Mouse (Mus musculus) G1E-ER4 (cell line): ENCODE measurements around the gene Fgfr2. TPM values are rescaled to one million over a fixed set of nuclear protein-coding genes. Genes with fewer than 3 reads are reported as not detected.

Experiments used
- GATA1 ChIP-seq: IDR thresholded peaks from one replicate; pipeline ENCODE4 v1.8.0; 2012; ENCODE audit warnings: low read length, inconsistent platforms
- polyA plus RNA-seq: library from polyadenylated mRNA; stranded (reverse); fragments of >175 nt; gene quantifications from 2 replicates; pipeline ENCODE4 v1.2.3, GENCODE M21; 2012

Fgfr2 gene
- polyA plus RNA-seq, 1 experiment: not detected

DNA sequence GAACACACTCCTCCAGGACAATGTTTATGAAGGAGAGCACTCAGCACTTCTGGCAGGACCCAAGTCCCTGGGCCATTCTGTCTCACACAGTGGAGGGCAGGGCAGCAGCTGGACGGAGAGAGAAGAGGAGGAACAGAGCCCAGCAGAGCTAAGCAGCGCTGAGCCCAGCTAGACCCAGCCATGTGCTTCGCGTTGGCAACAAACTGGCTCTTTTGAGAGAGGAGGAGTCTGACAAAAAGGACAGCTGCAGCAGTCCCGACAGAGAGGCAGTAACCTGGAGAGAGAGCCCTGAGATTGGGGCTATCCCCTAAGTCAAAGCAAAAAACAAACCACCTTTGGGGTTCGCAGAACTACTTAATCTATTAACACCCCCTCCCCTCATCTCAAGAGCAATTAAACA lies 312.8 kb downstream of the Fgfr2 start:
- TF ChIP-seq GATA1: no peak

- no peak for TF ChIP-seq GATA1
Observed at GRCm38 (mm10) chr7:132809721-132810120, 313.4 kb downstream of the Fgfr2 start.

DNA sequence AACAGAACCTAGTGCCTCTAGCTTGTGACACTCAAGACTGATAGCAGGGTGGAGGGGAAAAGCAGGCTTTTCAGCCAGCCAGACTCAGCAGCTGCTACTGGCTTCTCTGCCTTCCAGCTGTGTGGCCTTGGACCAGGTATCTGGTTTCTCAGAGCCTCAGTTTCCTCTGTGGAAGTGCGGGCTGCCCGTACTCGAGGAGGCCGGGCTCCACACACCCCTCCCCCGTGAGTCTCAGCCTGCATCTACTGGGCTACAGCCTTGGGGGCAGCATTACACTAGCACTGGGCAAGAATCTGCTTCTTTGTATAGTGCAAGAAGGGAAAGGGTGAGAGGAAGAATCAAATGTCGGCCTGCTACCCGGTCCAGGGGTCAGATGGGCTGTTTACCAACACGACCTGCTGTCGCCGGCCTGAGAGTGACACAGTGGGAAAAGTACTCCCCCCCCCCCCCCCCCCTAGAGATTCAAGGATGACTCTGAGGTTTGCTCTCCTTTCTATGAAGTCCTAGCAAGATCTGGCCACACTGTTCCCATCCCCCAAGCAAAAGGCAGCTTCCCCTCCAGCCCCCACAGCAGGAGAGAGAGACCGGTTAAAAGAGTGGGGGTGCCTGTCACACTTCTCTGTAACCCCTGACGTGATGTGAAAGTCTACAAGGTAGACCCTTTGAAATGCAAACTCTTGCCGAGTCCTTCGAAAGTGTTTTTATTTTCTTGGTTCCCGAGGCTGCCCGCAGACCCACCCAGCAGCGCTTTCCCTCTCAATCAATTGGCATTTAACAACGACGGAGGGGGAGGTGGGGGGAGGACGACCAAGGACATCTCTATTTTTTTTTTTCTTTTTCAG lies 314.1 kb downstream of the Fgfr2 start:
- TF ChIP-seq GATA1: no peak

- no peak for TF ChIP-seq GATA1
Observed at GRCm38 (mm10) chr7:132808051-132808796, 314.9 kb downstream of the Fgfr2 start.

DNA sequence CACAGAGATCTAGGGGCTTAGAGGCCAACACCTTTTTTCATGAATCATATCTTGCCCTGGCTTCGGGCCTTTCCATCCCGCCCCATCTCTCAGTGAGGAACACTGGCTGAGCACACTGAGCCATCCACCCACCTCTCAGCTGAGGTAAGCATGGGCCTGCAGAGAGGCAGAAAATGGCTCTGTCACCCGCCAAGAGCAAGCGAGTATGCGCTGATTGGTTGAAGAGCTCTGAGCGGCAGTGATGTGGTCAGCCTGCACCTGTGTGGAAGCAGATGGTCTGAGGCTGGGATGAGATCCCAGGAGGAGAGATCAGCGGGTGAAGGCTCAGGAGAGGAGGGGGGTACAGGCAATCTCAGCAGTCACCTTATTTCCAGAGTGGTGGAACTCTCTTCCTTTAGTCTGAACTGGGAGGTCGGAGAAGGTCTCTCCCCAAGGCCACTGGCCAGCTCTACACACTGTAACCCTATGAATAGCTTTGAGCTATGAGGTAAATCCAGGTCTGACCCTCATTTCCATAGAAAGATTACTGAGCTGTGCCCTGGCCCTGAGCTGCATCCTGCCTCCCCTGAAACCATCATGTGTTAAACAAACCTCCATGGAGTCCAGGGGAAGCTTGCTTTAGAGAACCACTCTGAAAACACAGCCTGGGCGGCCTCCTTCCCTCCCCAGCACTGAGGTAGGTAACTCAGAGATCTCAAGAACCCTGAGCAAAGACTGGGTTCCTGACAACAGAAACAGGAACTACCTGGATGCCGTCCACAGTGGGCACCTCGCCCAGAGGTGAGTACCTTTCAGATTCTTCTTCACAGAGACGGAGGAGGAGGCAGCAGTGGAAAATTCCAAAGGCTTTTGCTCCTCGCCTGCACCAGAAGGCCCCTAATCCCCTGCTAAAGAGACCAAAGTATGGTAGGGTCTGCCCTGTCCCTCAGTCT lies 316.0 kb downstream of the Fgfr2 start:
- no peak for TF ChIP-seq GATA1

GRCm38 (mm10) chr7:132806286-132806685 lies 316.9 kb downstream of the Fgfr2 start:
- TF ChIP-seq GATA1: no peak

DNA sequence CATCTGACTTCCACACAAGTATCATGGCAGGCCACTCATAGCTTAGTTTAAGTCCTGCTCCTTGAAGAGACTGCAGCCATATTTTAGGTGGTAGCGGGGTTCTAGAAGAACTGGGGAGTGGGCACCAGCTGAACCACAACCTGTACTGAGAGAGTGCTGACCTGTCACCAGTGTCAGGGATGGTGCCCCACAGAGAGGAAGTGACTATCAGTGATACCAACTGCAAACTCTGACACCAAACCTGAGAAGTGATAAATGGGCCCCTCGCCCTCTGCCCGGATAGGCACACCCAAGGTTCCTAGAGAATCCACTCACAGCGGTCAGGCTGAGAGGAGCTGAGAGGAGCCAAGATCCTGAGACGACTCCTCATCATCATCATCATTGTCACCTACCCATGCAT lies 318.2 kb downstream of the Fgfr2 start:
- TF ChIP-seq GATA1: no peak

DNA sequence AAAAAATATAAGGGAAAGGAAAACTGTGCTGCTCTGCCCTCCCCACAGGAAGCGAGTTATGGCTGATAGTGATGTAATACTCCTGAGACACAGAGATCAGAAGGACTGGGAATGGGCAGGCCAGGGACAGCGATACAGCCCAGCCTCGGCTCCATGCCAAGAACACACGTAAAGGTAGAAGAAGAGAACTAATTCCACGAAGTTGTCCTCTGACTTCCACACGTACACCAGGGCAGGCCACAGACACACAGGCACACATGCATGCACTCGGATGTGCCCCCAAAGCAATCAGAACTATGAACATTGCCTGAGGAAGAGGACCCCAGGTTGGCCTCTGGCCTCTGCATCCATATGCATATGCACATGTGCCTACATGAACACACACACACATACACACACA lies 318.7 kb downstream of the Fgfr2 start:
- TF ChIP-seq GATA1: no peak

DNA sequence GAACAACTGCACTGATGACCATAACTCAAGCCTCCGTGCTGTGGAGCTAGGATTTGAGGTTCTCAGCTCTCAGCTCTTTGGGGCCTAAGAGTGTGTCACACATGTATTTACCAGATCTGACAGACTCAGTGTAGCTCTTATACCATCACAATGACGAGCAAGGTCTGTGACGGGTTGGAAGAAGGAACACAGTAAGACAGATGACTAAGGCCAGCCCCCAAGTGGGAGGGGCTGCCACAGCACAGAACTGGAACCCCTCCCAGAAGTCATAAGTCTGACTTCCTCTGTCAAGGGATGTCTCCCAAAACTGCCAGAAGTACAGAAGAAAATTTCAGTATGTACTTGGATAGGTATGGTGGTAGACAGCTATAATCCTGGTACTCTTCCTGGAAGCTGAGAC lies 319.2 kb downstream of the Fgfr2 start:
- no peak for TF ChIP-seq GATA1

GRCm38 (mm10) chr7:132803336-132803735 lies 319.8 kb downstream of the Fgfr2 start:
- no peak for TF ChIP-seq GATA1

DNA sequence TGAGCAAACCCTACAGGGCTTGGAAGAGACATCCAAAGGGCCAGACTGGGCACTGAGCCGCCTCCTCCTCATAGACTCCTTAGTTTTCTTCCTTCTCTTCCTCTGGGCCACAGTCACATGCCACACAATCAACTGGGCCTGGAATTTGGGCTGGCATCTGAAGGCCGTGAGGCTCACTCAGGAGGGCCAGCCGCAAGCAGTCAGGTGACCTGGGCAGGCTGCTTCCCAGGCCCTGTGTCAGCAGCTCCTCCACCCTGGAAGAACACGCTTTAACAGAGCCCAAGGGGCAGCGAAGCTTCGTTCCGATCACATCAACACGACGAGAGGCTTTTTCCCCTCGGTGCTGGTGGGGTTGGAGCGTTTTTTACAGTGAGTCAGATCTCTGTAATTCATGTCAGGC lies 320.5 kb downstream of the Fgfr2 start:
- TF ChIP-seq GATA1: no peak

DNA sequence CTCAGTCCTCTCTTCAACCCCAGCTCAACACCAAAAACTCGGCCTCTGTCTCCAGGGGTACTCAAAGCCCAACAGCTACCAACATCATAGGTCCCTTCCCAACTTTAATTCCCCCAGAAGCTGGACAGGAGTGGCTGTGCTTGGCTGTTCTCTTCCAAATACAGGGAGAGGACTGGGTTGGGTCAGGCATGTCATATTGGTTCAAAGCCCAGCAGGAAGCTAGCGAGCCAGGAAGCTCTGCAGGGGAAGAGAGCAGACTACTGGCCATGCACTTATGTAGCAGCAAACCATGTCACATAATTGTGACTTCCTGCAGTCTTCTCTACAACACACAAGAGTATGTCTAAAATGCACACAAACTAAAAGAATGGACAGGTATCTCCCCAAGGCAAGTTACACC lies 321.1 kb downstream of the Fgfr2 start:
- no peak for TF ChIP-seq GATA1

GRCm38 (mm10) chr7:132801509-132801908 lies 321.6 kb downstream of the Fgfr2 start:
- TF ChIP-seq GATA1: no peak

DNA sequence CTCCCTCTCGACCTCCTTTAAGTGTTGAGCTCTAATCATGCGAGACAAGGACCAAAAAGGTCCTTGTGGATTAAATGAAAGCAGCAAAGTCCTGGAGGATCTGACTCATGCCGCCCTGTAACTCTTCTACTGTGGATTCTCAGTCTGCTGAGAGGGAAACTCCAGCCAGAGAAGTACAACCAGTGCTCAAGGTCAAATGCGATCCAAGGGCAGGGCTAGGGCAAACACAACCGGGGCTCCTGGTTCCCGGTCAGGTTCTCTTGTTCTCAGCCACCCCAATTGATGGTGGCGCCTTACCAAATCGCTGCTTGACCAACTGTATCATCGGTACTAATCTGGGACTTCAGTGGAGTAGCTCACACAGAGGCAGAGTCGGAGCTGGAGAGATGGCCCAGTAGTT lies 322.3 kb downstream of the Fgfr2 start:
- TF ChIP-seq GATA1: no peak

DNA sequence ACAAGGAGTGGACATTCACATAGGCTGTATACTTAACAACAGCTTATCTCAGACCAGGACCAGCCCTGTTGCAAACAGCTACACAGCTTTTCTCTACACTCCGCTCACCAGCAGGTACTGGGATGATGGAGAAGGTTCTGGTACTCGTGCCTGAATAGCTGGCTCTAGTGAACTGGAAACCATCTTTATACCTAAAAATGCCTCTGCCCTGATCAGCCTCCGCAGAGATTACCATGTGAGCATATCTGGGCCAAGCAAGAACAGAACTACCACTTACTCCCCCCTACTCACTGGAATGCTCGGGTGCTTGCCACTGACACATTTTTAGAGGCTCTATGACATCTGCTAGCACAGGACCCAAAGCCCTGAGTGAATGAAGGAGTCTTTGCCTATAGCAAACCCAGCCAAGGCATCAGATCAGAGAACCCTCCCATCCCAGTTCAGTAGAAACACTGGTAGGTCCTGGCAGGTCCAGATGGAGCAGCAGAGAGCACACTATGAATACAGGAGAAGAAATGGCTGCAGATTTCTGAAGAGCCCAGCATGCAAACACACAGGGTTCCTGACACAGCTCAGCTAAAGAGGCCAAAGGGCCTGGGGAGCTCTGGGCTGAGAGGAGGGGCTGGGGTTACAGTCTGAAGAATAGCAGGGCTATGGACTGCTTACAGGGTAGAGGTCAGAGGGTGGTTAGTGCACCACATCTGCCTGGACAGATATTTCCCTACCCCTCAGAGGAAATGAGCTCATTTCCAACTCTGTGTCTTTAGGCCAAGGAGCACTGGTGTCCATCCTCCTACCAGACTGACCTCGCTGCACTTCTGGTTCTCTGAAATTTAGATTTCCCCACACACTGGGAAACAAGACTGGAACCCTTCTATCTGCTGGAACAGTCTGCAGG lies 323.8 kb downstream of the Fgfr2 start:
- no peak for TF ChIP-seq GATA1
